Mouse (Mus musculus): ENCODE results near the gene Mlycd. TPM values are rescaled to one million over a fixed set of nuclear protein-coding genes. Genes with fewer than 3 reads are reported as not detected.

Mlycd gene
- total RNA-seq, 2 experiments from 2014 or later, result 1.8 TPM; not detected in 1

GRCm38 (mm10) chr8:119447781-119448170, 53.1 kb downstream of the Mlycd start:
- ATAC-seq (replicated peaks; ENCODE audit: low FRiP score, poor library complexity, severe bottlenecking), result no peak

- no peak for ATAC-seq (replicated peaks; ENCODE audit: low FRiP score, poor library complexity, severe bottlenecking)
Measured at GRCm38 (mm10) chr8:119449627-119450026, 54.9 kb downstream of the Mlycd start.

GRCm38 (mm10) chr8:119451131-119451530, 56.5 kb downstream of the Mlycd start:
- ATAC-seq (replicated peaks; ENCODE audit: low FRiP score, poor library complexity, severe bottlenecking), result no peak

GRCm38 (mm10) chr8:119452919-119453318, 58.2 kb downstream of the Mlycd start:
- no peak for ATAC-seq (replicated peaks; ENCODE audit: low FRiP score, poor library complexity, severe bottlenecking)

GRCm38 (mm10) chr8:119456045-119456444, 61.4 kb downstream of the Mlycd start:
- no peak for ATAC-seq (replicated peaks; ENCODE audit: low FRiP score, poor library complexity, severe bottlenecking)

- no peak for ATAC-seq (replicated peaks; ENCODE audit: low FRiP score, poor library complexity, severe bottlenecking)
Measured at GRCm38 (mm10) chr8:119459724-119460123, 65.0 kb downstream of the Mlycd start.

Other genes starting within 250 kb of the Mlycd start
- 28.6 and 34.9 TPM in 2 replicates for gene Hsbp1, start 50.4 kb upstream of the Mlycd start, total RNA-seq (2015; ENCODE audit: low replicate concordance)
- 23.7 and 25.0 TPM in 2 replicates for gene Hsbp1, start 50.4 kb upstream of the Mlycd start, total RNA-seq (2017; ENCODE audit: low replicate concordance)
- gene Osgin1, start 39.2 kb downstream of the Mlycd start, total RNA-seq (2015; ENCODE audit: low replicate concordance), result 1.7 TPM in 2 replicates
- gene Osgin1, start 39.2 kb downstream of the Mlycd start, total RNA-seq (2017; ENCODE audit: low replicate concordance), result 0.70 and 0.94 TPM in 2 replicates
- gene Necab2, start 51.8 kb downstream of the Mlycd start, total RNA-seq (2015; ENCODE audit: low replicate concordance), result not detected in 2 replicates
- gene Necab2, start 51.8 kb downstream of the Mlycd start, total RNA-seq (2017; ENCODE audit: low replicate concordance), result not detected in 2 replicates
- gene Slc38a8, start 106.8 kb downstream of the Mlycd start, total RNA-seq (2015; ENCODE audit: low replicate concordance), result not detected in 2 replicates
- gene Slc38a8, start 106.8 kb downstream of the Mlycd start, total RNA-seq (2017; ENCODE audit: low replicate concordance), result not detected in 2 replicates
- gene Mbtps1, start 163.9 kb downstream of the Mlycd start, total RNA-seq (2015; ENCODE audit: low replicate concordance), result 36.1 and 41.0 TPM in 2 replicates
- 43.0 and 68.2 TPM in 2 replicates for gene Mbtps1, start 163.9 kb downstream of the Mlycd start, total RNA-seq (2017; ENCODE audit: low replicate concordance)
- gene Hsdl1, start 180.3 kb downstream of the Mlycd start, total RNA-seq (2015; ENCODE audit: low replicate concordance), result 2.3 and 7.9 TPM in 2 replicates
- 9.9 and 12.0 TPM in 2 replicates for gene Hsdl1, start 180.3 kb downstream of the Mlycd start, total RNA-seq (2017; ENCODE audit: low replicate concordance)
- gene Dnaaf1, start 180.4 kb downstream of the Mlycd start, total RNA-seq (2015; ENCODE audit: low replicate concordance), result not detected in 2 replicates
- gene Dnaaf1, start 180.4 kb downstream of the Mlycd start, total RNA-seq (2017; ENCODE audit: low replicate concordance), result not detected in 2 replicates
- 2.5 and 8.3 TPM in 2 replicates for gene Taf1c, start 210.3 kb downstream of the Mlycd start, total RNA-seq (2015; ENCODE audit: low replicate concordance)
- 2.5 and 3.7 TPM in 2 replicates for gene Taf1c, start 210.3 kb downstream of the Mlycd start, total RNA-seq (2017; ENCODE audit: low replicate concordance)
- gene Adad2, start 217.9 kb downstream of the Mlycd start, total RNA-seq (2015; ENCODE audit: low replicate concordance), result not detected in 2 replicates
- gene Adad2, start 217.9 kb downstream of the Mlycd start, total RNA-seq (2017; ENCODE audit: low replicate concordance), result not detected in 2 replicates
- gene Kcng4, start 240.8 kb downstream of the Mlycd start, total RNA-seq (2015; ENCODE audit: low replicate concordance), result not detected in 2 replicates
- gene Kcng4, start 240.8 kb downstream of the Mlycd start, total RNA-seq (2017; ENCODE audit: low replicate concordance), result not detected in 2 replicates